Mouse (Mus musculus): Measurements from ENCODE around the gene Tpm3-rs7.
"Not testable (repeated sequence)": the region's sequence is repeated elsewhere in the genome, so short reads cannot be mapped to it uniquely, and the experiment has no call there.

Gene Tpm3-rs7

GRCm38 (mm10) chr14:113314499-113314898 lies at the start of gene Tpm3-rs7:
Tpm3-rs7 (plus strand) TSS chr14:113314608.
- DNase-seq (ENCODE audit: low spot score) = not testable (repeated sequence)

- DNase-seq (ENCODE audit: low spot score) = no peak
Observed at GRCm38 (mm10) chr14:113317023-113317422, 2.6 kb downstream of the Tpm3-rs7 start.

- DNase-seq (ENCODE audit: low spot score) = no peak
Observed at GRCm38 (mm10) chr14:113363361-113363760, 49.0 kb downstream of the Tpm3-rs7 start.

Data from yolk sac, embryonic 10.5 days (tissue).